Mouse (Mus musculus) midbrain, embryonic 14.5 days (tissue): Measurements from ENCODE around the gene D930048N14Rik. TPM values are rescaled to one million over a fixed set of nuclear protein-coding genes. Genes with fewer than 3 reads are reported as not detected.
"Not testable (repeated sequence)": the region's sequence is repeated elsewhere in the genome, so short reads cannot be mapped to it uniquely, and the experiment has no call there.

Experiments used
- ATAC-seq: fragments of 200-750 bp; cut with Nextera tagmentation; 2 replicates; pipeline ENCODE4 v1.8.0; 2017; ENCODE audit warnings: moderate number of reproducible peaks, moderate library complexity; ENCODE audit not compliant: low FRiP score, low TSS enrichment
- DNase-seq: peaks from one replicate; pipeline ENCODE4 v3.0.0-alpha.2; 2015
- H3K27ac ChIP-seq: fragments of 300-500 bp; sonication (generic); replicated peaks from 2 replicates; pipeline ENCODE4 v1.5.1; 2014; ENCODE audit warnings: mild to moderate bottlenecking, low read depth, low read length, moderate library complexity
- H3K27me3 ChIP-seq: fragments of 300-500 bp; sonication (generic); 2 replicates; pipeline ENCODE4 v1.6.1; 2014; ENCODE audit warnings: low read length, control low read depth, mixed read lengths; ENCODE audit not compliant: control insufficient read depth, insufficient read depth
- H3K36me3 ChIP-seq: fragments of 300-500 bp; sonication (generic); 2 replicates; pipeline ENCODE4 v1.6.1; 2014; ENCODE audit warnings: low read length, control low read depth; ENCODE audit not compliant: control insufficient read depth, insufficient read depth
- H3K4me1 ChIP-seq: fragments of 300-500 bp; sonication (generic); 2 replicates; pipeline ENCODE4 v1.6.1; 2014; ENCODE audit warnings: mild to moderate bottlenecking, antibody characterized with exemption, low read length, control low read depth; ENCODE audit not compliant: control insufficient read depth, insufficient read depth
- H3K4me2 ChIP-seq: fragments of 300-500 bp; sonication (generic); 2 replicates; pipeline ENCODE4 v1.6.1; 2014; ENCODE audit warnings: mild to moderate bottlenecking, low read length, moderate library complexity
- H3K4me3 ChIP-seq: fragments of 300-500 bp; sonication (generic); replicated peaks from 2 replicates; pipeline ENCODE4 v1.5.1; 2014; ENCODE audit warnings: low read depth, low read length
- H3K9ac ChIP-seq: fragments of 300-500 bp; sonication (generic); replicated peaks from 2 replicates; pipeline ENCODE4 v1.6.1; 2014; ENCODE audit warnings: mild to moderate bottlenecking, low read length, moderate library complexity
- H3K9me3 ChIP-seq: fragments of 300-500 bp; sonication (generic); 2 replicates; pipeline ENCODE4 v1.6.1; 2016; ENCODE audit warnings: low read length, control low read depth, mixed read lengths; ENCODE audit not compliant: control insufficient read depth
- WGBS: fragments of 180-500 bp; shearing (Covaris S2); extraction: QIAGEN DNeasy Blood & Tissue Kit; methylation state at CpG from one replicate; pipeline ENCODE4 v1.1.7; 2014; 5-methylcytosine and 5-hydroxymethylcytosine counted together
- polyA plus RNA-seq: library from polyadenylated mRNA; unstranded; fragments of >200 nt; fragmentation: Nextera tagmentation; extraction: Ambion mirVana; gene quantifications from 2 replicates; pipeline ENCODE4 v1.2.1, GENCODE M21; 2014

The D930048N14Rik gene
- polyA plus RNA-seq, 1 experiment from 2014 or later: 1.00 TPM

DNA sequence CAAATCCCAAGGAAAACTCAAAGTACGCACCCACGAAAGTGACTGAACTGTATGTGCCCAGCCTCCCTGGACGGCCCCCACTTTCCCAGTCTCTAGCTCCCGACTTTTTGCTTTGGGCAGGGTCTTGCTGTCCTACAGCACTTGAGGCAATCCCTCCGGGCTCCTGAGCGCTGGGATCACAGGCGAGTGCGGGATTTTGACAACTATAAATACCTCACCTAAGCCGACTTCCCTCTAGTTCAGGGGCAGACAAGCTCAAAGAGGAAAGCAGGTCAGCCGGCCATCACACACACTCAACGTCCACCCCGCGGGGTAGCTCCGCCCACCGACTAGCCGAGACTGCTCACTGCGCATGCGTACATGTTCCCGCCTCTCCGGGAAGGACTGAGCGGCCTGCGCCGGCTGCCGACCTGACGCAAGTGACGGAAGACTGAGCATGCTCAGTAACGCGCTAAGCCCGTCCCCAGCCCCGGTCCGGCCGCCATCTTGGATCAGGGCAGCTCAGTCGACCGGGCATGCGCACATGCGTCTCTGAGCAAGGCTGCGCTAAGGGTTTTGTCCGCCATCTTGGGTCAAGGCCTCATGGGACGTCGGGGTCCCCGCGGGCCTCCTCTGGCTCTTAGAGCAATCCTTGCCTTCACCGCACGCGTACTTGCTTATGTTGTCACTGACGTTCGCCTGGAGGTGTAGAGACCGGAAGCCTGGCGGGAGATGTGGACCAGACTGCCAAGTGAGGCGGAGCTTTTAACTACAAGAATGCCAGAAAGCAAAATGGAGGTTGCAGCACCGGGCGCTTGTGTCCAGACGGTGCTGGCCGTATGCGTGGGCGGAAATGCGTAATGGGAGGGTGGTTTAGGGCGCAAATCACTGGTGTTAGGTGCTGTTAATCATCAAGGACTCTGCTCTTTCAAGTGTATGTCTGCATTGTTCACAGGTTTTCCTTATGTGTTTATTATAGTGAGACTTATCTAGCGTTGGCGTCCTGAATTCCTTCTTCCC, 37.9 kb downstream of the D930048N14Rik start, which contains the start of gene 0610009B22Rik:
0610009B22Rik (minus strand) TSS at position 545 of the 999 bp plus-strand sequence.
- peak within 1 kb of the TSS; percentile 82 for H3K9ac ChIP-seq
- peak within 1 kb of the TSS; percentile 81 for H3K4me2 ChIP-seq
- peak within 1 kb of the TSS; percentile 78 for H3K4me3 ChIP-seq
- ATAC-seq (peak; percentile 100), DNase-seq (peak; percentile 100)
- H3K9me3 ChIP-seq: no peaks in the 10 kb centered on the region
- H3K27ac ChIP-seq: peak within 1 kb of the TSS; percentile 99
- peaks cover 14% of the 10 kb centered on the region for H3K4me1 ChIP-seq
- WGBS: under 1% methylated on average over 60 of the region's 60 CpGs
- H3K36me3 ChIP-seq: 0 out of 2 replicates have a peak, but pooled peaks cover 14% of the 10 kb centered on the region
- H3K27me3 ChIP-seq: no peaks in the 10 kb centered on the region

DNA sequence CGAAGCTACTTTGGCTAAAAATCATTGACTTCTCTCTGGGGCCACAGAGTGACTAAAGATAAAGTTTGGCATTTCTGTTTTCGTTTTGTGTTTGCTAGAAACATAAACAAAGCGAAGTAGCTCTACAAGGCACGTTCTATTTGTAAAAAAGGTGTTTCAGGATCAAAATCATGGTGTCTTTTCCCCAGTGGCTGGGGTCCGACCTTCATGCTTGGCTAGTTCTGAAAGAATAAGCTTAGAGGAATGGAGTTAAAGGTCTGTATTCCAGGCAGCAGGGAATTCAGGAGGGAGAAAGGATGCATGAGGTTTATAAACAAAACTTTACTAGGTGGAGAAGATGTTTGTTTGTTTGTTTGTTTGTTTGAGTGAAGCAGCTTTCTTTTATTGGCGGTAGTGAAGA, 38.6 kb downstream of the D930048N14Rik start:
- DNase-seq: no peak
- Histone ChIP-seq H3K4me3 (peak overlapping the region; percentile 78), H3K36me3 (0 out of 2 replicates have a peak, but pooled peaks cover 13% of the 10 kb centered on the region), H3K4me2 (peak overlapping the region; percentile 81), H3K9me3 (no peaks in the 10 kb centered on the region), H3K27ac (peak overlapping the region; percentile 99), H3K27me3 (no peaks in the 10 kb centered on the region), H3K4me1 (peaks cover 14% of the 10 kb centered on the region), H3K9ac (peak overlapping the region; percentile 67; the same call in 1 of the 2 replicates)
- ATAC-seq: no peak
- 21% methylated on average over 6 of the region's 6 CpGs for WGBS

DNA sequence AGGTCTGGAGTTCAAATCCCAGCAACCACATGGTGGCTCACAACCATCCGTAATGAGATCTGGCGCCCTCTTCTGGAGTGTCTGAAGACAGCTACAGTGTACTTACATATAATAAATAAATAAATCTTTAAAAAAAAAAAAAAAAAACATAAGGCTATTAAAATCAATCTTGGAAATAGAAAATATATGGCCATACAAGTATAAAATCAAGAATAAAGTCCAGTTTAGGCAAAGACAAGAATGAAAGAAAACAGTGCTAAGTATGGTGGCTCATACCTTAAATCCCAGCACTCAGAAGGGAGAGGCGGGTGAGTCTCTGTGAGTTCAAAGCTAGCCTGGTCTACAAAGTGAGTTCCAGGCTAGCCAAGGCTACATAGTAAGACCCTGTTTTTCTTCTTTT, 39.8 kb downstream of the D930048N14Rik start:
- Histone ChIP-seq H3K4me1 (peaks cover 14% of the 10 kb centered on the region), H3K36me3 (peaks cover 11% of the 10 kb centered on the region)
- not testable (repeated sequence) for ATAC-seq, H3K27me3 ChIP-seq, H3K4me2 ChIP-seq, DNase-seq, H3K9me3 ChIP-seq, H3K9ac ChIP-seq, H3K27ac ChIP-seq, H3K4me3 ChIP-seq
- WGBS: 100% methylated on average over 1 of the region's 3 CpGs

DNA sequence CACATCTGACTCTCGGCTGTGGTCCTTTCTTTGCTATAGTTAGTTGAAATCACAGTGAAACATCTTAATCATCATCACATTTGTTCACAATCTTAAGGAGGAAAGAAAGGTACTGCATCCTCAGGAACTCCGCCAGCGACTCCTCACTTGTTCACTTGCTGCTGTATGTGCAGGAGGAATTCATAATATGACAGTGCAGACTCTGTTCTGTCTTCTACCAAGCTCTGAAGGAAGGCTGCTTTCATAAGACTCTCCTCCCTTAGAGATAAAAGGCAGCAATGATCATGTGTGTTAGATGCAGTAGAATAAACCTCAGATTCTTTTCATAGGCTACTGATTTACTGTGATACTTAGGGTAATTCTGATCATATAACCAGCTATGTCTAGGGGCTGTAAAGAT, 44.2 kb downstream of the D930048N14Rik start:
- H3K4me2 ChIP-seq: no peak overlapping the region
- WGBS: 95% methylated on average over 3 of the region's 3 CpGs
- H3K36me3 ChIP-seq: peaks cover 43% of the 10 kb centered on the region

DNA sequence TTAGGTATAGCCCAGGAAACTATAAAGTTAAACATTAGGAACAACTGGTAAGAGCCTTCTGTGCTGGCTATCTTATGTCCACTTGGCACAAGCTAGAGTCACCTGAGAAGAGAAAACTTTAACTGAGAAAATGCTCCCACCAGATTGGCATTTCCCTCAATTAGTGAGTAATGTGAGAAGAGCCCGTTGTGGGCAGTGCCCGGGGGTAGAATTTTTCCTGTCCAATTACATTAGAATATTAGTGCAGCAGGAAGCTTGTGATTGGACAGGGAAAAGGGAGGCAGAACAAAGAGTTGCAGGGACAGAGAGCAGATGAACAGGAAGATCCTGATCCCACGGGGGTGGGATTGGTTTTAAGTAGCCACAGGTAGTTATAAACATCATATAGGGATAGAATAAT, 52.1 kb downstream of the D930048N14Rik start:
- H3K36me3 ChIP-seq: peaks cover 87% of the 10 kb centered on the region
- H3K4me3 ChIP-seq: no peak overlapping the region
- ATAC-seq (no peak), DNase-seq (no peak)
- WGBS: 90% methylated on average over 3 of the region's 3 CpGs
- no peak overlapping the region for H3K4me2 ChIP-seq
- no peak overlapping the region for H3K9ac ChIP-seq
- H3K27me3 ChIP-seq: no peaks in the 10 kb centered on the region
- no peaks in the 10 kb centered on the region for H3K9me3 ChIP-seq
- no peak overlapping the region for H3K27ac ChIP-seq
- H3K4me1 ChIP-seq: no peaks in the 10 kb centered on the region

More for the DNA sequence above, 44.2 kb downstream of the D930048N14Rik start:
- no peak overlapping the region for H3K9ac ChIP-seq
- ATAC-seq: no peak
- H3K27me3 ChIP-seq: no peaks in the 10 kb centered on the region
- DNase-seq: no peak
- H3K27ac ChIP-seq: no peak overlapping the region
- H3K9me3 ChIP-seq: no peaks in the 10 kb centered on the region
- no peak overlapping the region for H3K4me3 ChIP-seq
- H3K4me1 ChIP-seq: no peaks in the 10 kb centered on the region

DNA sequence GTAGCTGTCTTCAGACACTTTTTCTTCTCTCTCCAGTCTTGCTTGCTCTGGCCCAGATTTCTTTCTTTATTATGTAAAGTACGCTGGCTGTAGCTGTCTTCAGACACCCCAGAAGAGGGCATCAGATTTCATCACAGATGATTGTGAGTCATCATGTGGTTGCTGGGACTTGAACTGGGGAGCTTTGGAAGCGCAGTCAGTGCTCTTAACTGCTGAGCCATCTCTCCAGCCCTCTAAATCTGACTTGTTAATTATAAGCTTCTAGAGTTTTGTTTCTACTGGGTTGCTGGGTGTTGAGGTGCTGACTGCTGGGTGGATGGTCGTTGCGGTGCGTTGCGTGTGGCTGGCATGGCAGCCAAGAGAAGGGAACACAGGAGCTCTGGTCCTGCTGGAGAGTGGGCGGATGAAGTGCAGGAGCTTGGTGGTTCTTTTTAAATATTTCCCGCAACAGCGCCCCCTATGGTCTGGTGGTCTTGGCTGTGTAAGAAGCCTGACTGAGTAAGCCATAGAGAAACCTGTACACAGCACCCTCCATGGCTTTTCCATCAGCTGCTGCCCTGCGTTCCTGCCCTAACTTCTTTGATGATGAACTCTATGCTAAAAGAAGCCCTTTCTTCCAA, 52.7 kb downstream of the D930048N14Rik start:
- Histone ChIP-seq H3K27ac (no peak overlapping the region), H3K4me2 (no peak overlapping the region), H3K4me1 (no peaks in the 10 kb centered on the region), H3K9ac (no peak overlapping the region), H3K9me3 (no peaks in the 10 kb centered on the region), H3K27me3 (no peaks in the 10 kb centered on the region), H3K4me3 (no peak overlapping the region), H3K36me3 (peaks cover 88% of the 10 kb centered on the region)
- peak; percentile 36 for DNase-seq
- WGBS: 60% methylated on average over 10 of the region's 10 CpGs
- ATAC-seq: no peak

DNA sequence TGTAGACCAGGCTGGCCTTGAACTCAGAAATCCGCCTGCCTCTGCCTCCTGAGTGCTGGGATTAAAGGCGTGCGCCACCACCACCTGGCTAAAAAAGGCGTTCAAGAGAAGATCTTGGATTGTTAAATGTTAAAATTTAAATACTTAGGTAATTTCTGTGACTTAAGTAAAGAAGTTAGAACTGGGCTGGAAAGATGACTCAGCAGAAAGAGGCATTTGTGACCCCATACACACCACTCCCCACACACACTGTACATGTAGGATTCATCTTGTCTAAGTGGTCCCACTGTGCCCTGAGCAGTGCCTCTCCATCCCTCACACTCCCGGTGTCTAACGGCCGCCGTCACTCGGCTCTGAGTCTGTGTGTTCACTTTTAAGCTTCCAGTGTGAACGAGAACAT, 55.7 kb downstream of the D930048N14Rik start:
- Histone ChIP-seq H3K27me3 (no peaks in the 10 kb centered on the region), H3K4me1 (no peaks in the 10 kb centered on the region), H3K4me2 (no peak overlapping the region), H3K36me3 (peaks cover 83% of the 10 kb centered on the region), H3K4me3 (no peak overlapping the region), H3K9me3 (no peaks in the 10 kb centered on the region), H3K9ac (no peak overlapping the region), H3K27ac (no peak overlapping the region)
- DNase-seq (no peak), ATAC-seq (no peak)
- 96% methylated on average over 10 of the region's 10 CpGs for WGBS

DNA sequence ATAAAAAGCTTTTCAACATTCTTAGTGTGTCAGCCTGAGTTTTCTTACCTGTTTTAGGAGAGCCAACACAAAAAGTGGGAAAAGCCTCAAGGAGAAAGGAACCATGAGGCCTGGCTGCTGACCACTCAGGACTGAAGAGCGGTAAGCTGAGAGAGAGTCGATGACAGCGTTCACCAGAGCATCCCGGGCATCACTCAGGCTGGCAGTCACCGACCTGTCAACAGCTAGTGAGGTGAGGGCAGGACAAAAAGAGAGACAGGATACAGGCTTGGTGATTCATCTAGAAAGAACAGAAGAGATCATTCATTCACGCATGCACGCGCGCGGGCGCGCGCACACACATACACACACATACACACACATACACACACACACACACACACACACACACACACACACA, 56.3 kb downstream of the D930048N14Rik start:
- Histone ChIP-seq H3K9me3 (no peaks in the 10 kb centered on the region), H3K4me2 (no peak overlapping the region), H3K4me3 (no peak overlapping the region), H3K27me3 (no peaks in the 10 kb centered on the region), H3K27ac (no peak overlapping the region), H3K4me1 (no peaks in the 10 kb centered on the region), H3K36me3 (peaks cover 83% of the 10 kb centered on the region), H3K9ac (no peak overlapping the region)
- ATAC-seq (no peak), DNase-seq (no peak)
- WGBS: 98% methylated on average over 13 of the region's 13 CpGs
